Mouse (Mus musculus) heart, embryonic 11.5 days (tissue): ENCODE measurements around the gene Ache. TPM values are rescaled to one million over a fixed set of nuclear protein-coding genes. Genes with fewer than 3 reads are reported as not detected.

Source experiments
- ATAC-seq: fragments of 200-750 bp; cut with Nextera tagmentation; replicated peaks from 2 replicates; pipeline ENCODE4 v1.8.0; 2017; ENCODE audit warnings: moderate library complexity; ENCODE audit not compliant: insufficient number of reproducible peaks, low FRiP score, low TSS enrichment
- H3K27ac ChIP-seq: fragments of 300-500 bp; sonication (generic); 2 replicates; pipeline ENCODE4 v1.5.1; 2014; ENCODE audit warnings: mild to moderate bottlenecking, low read depth, low read length
- H3K27me3 ChIP-seq: fragments of 300-500 bp; sonication (generic); 2 replicates; pipeline ENCODE4 v1.6.1; 2014; ENCODE audit warnings: mild to moderate bottlenecking, low read length, mixed read lengths; ENCODE audit not compliant: control insufficient read depth, insufficient read depth
- H3K36me3 ChIP-seq: fragments of 300-500 bp; sonication (generic); 2 replicates; pipeline ENCODE4 v1.6.1; 2014; ENCODE audit warnings: mild to moderate bottlenecking, low read length, moderate library complexity, mixed read lengths; ENCODE audit not compliant: control insufficient read depth, insufficient read depth
- H3K4me1 ChIP-seq: fragments of 300-500 bp; sonication (generic); 2 replicates; pipeline ENCODE4 v1.6.1; 2014; ENCODE audit warnings: low read length; ENCODE audit not compliant: control insufficient read depth, insufficient read depth
- H3K4me2 ChIP-seq: fragments of 300-500 bp; sonication (generic); 2 replicates; pipeline ENCODE4 v1.6.1; 2014; ENCODE audit warnings: mild to moderate bottlenecking, moderate library complexity
- H3K4me3 ChIP-seq: fragments of 300-500 bp; sonication (generic); 2 replicates; pipeline ENCODE4 v1.5.1; 2014; ENCODE audit warnings: low read depth, low read length
- H3K9ac ChIP-seq: fragments of 300-500 bp; sonication (generic); 2 replicates; pipeline ENCODE4 v1.6.1; 2014; ENCODE audit warnings: mild to moderate bottlenecking, low read depth, low read length, moderate library complexity
- H3K9me3 ChIP-seq: fragments of 300-500 bp; sonication (generic); replicated peaks from 2 replicates; pipeline ENCODE4 v1.6.1; 2016; ENCODE audit warnings: low read length; ENCODE audit not compliant: control insufficient read depth
- WGBS: fragments of 180-500 bp; shearing (Covaris S2); extraction: QIAGEN DNeasy Blood & Tissue Kit; methylation state at CpG from one replicate; pipeline ENCODE4 v1.1.7; 2014; ENCODE audit not compliant: insufficient replicate concordance; 5-methylcytosine and 5-hydroxymethylcytosine counted together
- polyA plus RNA-seq: library from polyadenylated mRNA; unstranded; fragments of >200 nt; fragmentation: Nextera tagmentation; extraction: Ambion mirVana; gene quantifications from 2 replicates; pipeline ENCODE4 v1.2.1, GENCODE M21; 2014

Ache gene
- polyA plus RNA-seq, 1 experiment from 2014 or later: 20.3 TPM

DNA sequence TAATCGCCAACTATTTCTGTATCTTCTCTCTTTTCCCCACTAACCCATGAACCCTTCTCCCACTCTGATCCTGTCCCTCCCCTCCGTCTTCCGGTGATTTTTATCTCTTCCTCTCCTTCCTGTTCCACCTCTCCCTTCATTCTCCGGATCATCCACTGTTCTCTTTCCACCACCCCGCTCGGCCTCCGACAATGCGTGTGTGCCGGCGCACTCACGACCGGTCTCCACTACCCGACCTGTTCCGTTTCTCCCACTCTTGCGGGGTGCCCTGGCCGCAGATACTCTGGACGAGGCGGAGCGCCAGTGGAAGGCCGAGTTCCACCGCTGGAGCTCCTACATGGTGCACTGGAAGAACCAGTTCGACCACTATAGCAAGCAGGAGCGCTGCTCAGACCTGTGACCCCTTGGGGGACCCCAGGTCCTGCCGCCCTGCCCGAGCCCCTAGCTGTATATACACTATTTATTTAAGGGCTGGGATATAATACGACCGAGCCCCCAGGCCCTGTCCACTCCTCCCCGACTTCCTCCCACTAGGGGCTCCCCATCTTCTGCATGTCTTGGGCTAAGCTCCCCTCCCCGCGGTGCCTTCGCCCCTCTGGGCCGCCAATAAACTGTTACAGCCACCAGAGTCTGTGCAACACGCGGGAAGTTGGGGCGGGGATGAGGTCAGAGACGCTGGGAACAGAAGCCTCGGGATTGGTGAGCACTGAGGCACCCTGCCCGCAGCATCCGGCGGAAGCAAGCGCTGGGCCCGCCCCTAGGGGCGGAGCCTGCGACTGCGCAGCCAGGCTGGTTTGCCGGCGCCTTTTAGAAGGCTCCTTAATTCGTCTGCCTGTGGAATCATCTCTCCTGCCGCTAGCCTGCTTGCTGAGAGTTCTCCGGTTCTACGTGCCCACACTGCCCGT is 6.8 kb downstream of the Ache start, which contains the start of gene Ufsp1:
TSS of gene Ufsp1 (plus strand) at position 791 of the 905 bp plus-strand sequence.
- Histone ChIP-seq H3K27me3 (peaks cover 30% of the 10 kb centered on the region), H3K9me3 (no peaks in the 10 kb centered on the region), H3K27ac (peak within 1 kb of the TSS; percentile 89), H3K4me2 (peak within 1 kb of the TSS; percentile 96), H3K4me3 (peak within 1 kb of the TSS; percentile 51), H3K9ac (peak within 1 kb of the TSS; percentile 82), H3K4me1 (peaks cover 17% of the 10 kb centered on the region), H3K36me3 (peaks cover 28% of the 10 kb centered on the region)
- peak; percentile 87 for ATAC-seq
- WGBS: under 1% methylated on average over 52 of the region's 52 CpGs

DNA sequence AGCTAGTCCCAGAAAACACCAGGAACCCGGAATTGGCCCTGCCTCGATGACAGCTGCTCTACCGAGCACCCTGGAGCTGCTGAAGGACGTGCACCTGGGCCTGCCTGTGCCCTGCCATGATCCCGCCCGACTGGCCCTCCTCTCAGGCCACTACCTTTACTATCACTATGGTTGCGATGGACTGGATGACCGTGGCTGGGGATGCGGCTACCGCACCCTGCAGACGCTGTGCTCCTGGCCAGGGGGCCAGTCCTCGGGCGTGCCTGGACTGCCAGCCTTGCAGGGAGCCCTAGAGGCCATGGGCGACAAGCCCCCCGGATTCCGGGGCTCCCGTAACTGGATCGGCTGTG is 7.4 kb downstream of the Ache start:
- no peaks in the 10 kb centered on the region for H3K9me3 ChIP-seq
- peak; percentile 35; the same call in 1 of the 2 replicates for ATAC-seq
- H3K27me3 ChIP-seq: peaks cover 23% of the 10 kb centered on the region
- H3K4me1 ChIP-seq: peaks cover 11% of the 10 kb centered on the region
- peak overlapping the region; percentile 79 for H3K9ac ChIP-seq
- peak overlapping the region; percentile 89 for H3K27ac ChIP-seq
- H3K4me2 ChIP-seq: peak overlapping the region; percentile 96
- peaks cover 35% of the 10 kb centered on the region for H3K36me3 ChIP-seq
- peak overlapping the region; percentile 51 for H3K4me3 ChIP-seq
- WGBS: 8% methylated on average over 18 of the region's 18 CpGs

DNA sequence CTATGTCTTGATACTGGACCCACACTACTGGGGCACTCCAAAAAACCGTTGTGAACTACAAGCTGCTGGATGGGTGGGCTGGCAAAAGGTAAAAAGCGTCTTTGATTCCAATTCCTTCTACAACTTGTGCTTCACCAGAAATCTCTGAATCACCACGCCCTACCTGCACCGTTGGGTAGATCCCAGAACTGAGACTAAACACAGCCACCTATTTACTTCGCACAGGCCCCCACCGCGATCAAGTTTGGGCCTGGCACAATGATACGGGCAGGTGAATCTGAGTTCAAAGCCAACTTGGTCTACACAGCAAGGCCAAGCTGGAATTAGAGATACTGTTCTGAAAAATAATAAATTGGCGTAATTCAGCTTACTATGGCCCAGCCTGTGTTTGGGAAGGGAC is 8.0 kb downstream of the Ache start:
- H3K27ac ChIP-seq: no peak overlapping the region
- peak overlapping the region; percentile 96 for H3K4me2 ChIP-seq
- ATAC-seq: no peak
- no peaks in the 10 kb centered on the region for H3K9me3 ChIP-seq
- H3K36me3 ChIP-seq: peaks cover 40% of the 10 kb centered on the region
- H3K4me1 ChIP-seq: peaks cover 6% of the 10 kb centered on the region
- peak overlapping the region; percentile 51 for H3K4me3 ChIP-seq
- H3K27me3 ChIP-seq: peaks cover 18% of the 10 kb centered on the region
- WGBS: 78% methylated on average over 9 of the region's 9 CpGs
- peak overlapping the region; percentile 79 for H3K9ac ChIP-seq

DNA sequence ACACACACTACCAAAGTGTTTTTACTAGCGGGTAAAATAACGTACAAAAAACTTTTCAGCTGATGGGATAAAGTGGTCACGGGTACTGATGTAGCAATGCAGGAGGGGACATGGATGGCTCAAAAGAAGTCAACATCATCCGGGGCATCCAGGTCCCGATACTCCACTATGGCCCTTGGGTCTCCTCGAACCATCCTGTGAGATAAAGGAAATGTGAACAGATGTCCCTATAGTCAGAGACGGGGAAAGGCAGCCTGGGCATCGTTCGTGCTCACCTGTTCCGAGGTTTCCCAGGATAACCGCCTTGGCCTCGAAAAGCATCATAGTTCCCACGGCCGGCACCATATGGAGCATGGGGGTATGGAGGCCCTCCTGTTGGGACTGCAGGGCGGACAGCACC is 8.4 kb downstream of the Ache start:
- no peak for ATAC-seq
- Histone ChIP-seq H3K36me3 (peaks cover 44% of the 10 kb centered on the region), H3K4me2 (no peak overlapping the region), H3K27ac (no peak overlapping the region), H3K9me3 (no peaks in the 10 kb centered on the region), H3K4me3 (no peak overlapping the region), H3K9ac (no peak overlapping the region), H3K4me1 (peaks cover 5% of the 10 kb centered on the region; the same call in 1 of the 2 replicates), H3K27me3 (peaks cover 13% of the 10 kb centered on the region)
- 90% methylated on average over 15 of the region's 15 CpGs for WGBS

DNA sequence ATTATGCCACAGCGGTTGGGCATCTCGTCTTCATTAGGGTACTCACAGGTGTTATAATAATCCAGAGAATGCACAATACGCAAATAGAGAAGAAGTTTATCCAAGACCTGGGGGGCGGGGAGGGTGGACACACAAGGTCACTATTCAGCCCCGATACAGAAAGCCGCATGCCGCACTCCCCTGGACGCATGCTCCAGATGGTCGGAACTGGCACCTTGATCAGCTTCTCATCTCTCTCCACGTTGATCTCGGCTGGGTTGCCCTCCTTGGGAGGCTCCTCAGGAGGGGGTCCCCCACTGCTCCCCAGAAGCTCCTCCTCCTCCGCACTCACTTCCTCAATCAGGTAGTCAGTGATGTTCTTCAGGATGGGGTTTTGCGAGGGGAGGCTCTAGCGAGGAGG is 9.8 kb downstream of the Ache start:
- no peak for ATAC-seq

DNA sequence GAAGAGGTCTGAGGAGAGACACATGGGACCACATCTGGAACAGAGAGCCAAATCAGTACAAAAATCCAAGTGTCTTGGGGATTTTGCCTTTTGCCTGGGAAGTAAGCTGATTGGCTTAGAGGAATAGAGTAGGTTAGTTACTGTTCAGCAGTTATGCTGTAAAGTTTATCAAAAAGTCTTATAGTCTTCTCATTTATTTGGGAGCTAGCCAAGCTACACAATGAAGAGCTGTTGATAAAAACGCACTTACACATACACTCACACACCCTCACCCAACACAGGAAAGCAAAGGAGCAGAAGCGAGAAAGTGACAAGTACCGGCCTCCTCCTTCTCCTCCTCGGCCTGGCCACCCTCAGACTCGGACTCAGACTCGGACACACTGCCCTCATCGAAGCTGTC is 11.9 kb downstream of the Ache start:
- no peaks in the 10 kb centered on the region for H3K9me3 ChIP-seq
- H3K4me3 ChIP-seq: no peak overlapping the region
- no peak overlapping the region for H3K27ac ChIP-seq
- H3K36me3 ChIP-seq: peaks cover 68% of the 10 kb centered on the region
- H3K27me3 ChIP-seq: no peaks in the 10 kb centered on the region
- no peak overlapping the region for H3K4me2 ChIP-seq
- H3K4me1 ChIP-seq: peaks cover 10% of the 10 kb centered on the region
- WGBS: 74% methylated on average over 7 of the region's 7 CpGs
- H3K9ac ChIP-seq: no peak overlapping the region
- no peak for ATAC-seq

More for the DNA sequence above, 9.8 kb downstream of the Ache start:
- Histone ChIP-seq H3K4me2 (no peak overlapping the region), H3K27ac (no peak overlapping the region), H3K9me3 (no peaks in the 10 kb centered on the region), H3K4me1 (peaks cover 4% of the 10 kb centered on the region; the same call in 1 of the 2 replicates), H3K36me3 (peaks cover 55% of the 10 kb centered on the region), H3K4me3 (no peak overlapping the region), H3K9ac (no peak overlapping the region), H3K27me3 (peaks cover 5% of the 10 kb centered on the region)
- 87% methylated on average over 14 of the region's 14 CpGs for WGBS

DNA sequence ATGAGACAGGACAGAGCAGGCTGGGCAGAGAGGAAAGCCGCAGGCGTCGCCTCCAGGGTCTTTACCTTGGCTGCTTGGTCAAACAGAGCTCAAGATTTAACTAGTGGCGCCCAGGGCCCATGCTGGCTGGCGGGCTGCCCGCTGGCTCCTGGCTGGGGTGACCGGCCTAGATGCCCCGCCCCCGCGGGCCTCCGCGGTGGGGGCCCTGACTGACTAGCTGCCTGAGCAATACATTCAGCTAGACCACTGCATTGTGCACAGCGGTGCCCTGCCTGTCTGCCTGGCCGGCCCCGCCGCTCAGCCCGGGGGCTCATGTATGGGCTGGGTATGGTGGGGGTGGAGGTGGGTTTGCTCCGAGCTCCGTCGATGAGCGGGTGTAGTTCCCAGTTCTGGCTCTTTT is 13.9 kb downstream of the Ache start:
- Histone ChIP-seq H3K4me3 (no peak overlapping the region), H3K9me3 (no peaks in the 10 kb centered on the region), H3K4me2 (no peak overlapping the region), H3K36me3 (peaks cover 71% of the 10 kb centered on the region), H3K27ac (no peak overlapping the region), H3K9ac (no peak overlapping the region), H3K27me3 (no peaks in the 10 kb centered on the region), H3K4me1 (peaks cover 29% of the 10 kb centered on the region)
- ATAC-seq: no peak
- WGBS: 88% methylated on average over 21 of the region's 21 CpGs

DNA sequence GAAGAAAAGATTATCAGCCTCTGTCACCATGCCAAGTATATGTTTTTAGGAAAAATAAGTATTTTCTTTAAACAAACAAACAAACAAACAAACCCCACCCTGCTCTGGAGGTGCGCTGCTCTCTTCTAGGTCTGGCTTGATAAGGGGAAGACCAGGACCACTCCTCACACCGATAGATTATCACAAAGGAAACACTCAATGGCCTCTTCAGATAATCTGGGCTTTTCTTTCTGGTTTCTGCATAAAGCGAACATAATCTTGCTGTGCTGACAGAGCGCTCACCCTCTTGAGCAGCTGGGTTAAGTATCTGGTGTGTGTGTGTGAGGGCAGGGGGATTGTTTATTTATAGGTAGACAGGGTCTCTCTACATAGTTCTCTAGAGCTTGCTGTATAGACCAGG is 16.3 kb downstream of the Ache start:
- 0 out of 2 replicates have a peak overlapping the region, but pooled peaks have one; percentile 41 for H3K27ac ChIP-seq
- ATAC-seq: no peak
- H3K4me3 ChIP-seq: no peak overlapping the region
- H3K4me2 ChIP-seq: peak overlapping the region; percentile 76
- 36% methylated on average over 4 of the region's 4 CpGs for WGBS
- H3K4me1 ChIP-seq: peaks cover 31% of the 10 kb centered on the region
- H3K9me3 ChIP-seq: no peaks in the 10 kb centered on the region
- H3K9ac ChIP-seq: peak overlapping the region; percentile 56
- peaks cover 50% of the 10 kb centered on the region for H3K36me3 ChIP-seq
- no peaks in the 10 kb centered on the region for H3K27me3 ChIP-seq
